Mouse (Mus musculus) thymus, postnatal 10 days (tissue): ENCODE measurements around the gene Gm45711.
"Not testable (repeated sequence)": the region's sequence is repeated elsewhere in the genome, so short reads cannot be mapped to it uniquely, and the experiment has no call there.

Source experiments
- DNase-seq, 2 experiments: peaks; one replicate each; pipeline ENCODE4 v3.0.0; 2021; ENCODE audit warnings: low spot score in 2 of 2

Gene Gm45711

DNA sequence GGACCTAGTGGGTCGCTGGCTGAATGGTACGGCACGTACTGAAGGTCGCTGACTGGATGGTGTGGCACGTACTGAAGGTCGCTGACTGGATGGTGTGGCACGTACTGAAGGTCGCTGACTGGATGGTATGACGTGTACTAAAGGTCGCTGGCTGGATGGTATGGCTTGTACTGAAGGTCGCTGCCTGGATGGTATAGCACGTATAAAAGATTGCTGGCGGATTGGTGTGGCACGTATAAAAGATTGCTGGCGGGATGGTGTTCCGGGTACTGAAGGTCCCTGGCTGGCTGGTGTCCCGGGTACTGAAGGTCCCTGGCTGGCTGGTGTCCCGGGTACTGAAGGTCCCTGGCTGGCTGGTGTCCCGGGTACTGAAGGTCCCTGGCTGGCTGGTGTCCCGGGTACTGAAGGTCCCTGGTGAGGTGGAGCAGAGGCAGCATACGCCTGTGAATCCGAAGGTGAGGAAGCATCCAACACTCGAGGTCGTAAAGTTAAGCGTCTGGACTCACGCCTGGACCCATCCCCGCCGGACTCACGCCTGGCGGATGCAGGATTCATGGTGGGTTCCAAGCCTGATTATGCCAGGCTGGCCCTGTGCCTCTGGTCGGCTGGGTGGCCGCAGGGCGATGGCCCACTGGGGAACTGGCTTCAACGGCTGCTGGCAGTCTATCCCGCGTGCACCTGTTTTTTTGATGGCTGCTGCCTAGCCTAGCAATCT, at the start of gene Gm45711, which contains the start of gene Cmtm1:
Gene Gm45711, minus strand, starts transcription at position 641 of the 715 bp plus-strand sequence.
Gene Cmtm1, minus strand, starts transcription at position 705 of the 715 bp plus-strand sequence.
- DNase-seq = not testable (repeated sequence)

DNA sequence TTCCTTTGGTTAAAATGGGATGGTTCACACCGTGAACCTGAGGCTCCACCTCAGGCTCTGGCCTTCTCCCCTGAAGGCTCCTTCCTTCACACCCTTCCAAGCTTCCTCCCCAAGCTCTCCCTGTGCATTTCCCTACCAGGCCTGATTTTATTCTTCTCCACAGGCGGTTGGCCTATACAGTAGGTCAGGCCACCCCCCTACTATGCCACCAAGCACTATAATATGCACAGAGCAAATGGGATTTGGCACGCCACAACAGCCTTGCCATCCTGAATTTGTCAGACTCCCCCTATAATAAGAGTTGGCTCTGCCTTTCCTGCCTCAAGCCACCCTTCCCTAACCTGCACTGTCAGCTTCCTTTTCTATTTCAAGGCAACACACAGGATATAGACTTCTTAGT, 48.8 kb upstream of the Gm45711 start:
- no peak for DNase-seq

DNA sequence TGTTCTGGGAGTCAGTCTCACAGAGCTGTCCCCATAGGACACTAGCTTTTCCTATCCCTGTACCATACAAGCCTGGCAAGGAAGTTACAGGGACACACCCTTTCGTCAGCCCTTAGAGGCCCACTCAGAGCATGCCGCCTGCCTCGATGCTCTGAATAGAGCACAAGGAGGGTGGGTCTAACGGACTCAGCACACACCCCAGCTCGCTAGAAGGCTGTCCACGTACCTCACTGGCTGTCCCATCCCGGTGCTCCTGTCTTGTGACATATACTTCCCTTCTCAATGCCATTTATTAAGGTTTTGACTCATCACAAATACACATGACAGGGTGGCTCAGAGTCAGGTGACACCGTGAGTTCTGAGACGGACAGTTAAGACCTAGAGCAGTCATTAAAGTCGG, 44.6 kb upstream of the Gm45711 start:
- DNase-seq = no peak

DNA sequence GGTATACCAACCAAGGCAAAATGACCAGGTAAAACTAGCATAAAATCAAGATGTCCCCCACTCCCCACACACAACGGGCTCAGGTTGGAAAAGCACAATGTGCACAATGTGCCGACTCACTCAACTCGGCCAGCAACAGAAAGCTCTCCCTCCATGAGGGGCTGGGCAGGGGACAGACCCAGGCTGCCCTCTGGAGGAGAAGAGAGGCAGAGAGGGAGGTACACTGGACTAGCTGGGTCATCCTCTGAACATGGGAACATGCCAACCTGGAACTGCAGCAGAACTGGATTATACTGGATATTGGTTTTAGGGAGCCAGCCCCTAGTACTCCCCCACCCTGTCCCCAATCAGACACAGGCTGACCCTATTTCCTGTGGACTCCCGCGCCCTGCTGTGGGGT, 43.3 kb upstream of the Gm45711 start:
- DNase-seq = no peak

DNA sequence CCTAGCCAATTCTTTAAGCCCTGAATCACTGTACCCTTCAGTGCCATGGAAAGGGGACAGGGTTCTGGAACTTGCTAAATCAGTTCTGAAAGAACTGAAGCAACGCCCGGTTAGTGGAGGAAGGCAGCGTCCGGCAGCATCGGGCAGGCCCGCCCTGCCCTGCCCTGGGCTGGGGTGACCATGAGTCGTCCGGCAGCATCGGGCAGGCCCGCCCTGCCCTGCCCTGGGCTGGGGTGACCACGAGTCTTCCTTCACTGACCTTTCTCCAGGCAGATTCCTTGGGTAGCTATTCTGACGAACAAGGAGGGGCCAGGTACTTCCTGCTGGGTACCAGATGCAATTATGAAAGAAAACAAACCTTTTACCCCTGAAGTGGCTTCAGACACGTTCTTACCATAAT, 40.2 kb upstream of the Gm45711 start:
- no peak for DNase-seq

DNA sequence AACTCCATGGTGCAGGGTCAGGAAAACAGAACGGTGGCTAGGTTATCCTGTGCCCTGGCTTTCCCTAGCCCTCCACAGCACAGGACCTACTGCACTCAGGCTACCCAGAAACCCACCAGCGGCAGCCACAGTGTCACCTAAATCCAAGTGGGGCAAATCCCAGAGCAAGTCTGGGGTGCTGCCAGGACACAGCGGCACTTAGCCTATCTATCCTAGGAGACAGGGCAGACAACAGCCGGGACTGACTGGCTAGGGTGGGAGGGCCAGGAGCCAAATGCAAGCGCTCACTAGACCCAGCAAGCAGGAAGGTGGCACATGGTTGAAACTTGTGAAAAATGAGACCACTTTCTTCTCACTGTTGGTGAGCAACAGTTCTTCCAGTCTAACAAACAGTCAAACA, 39.1 kb upstream of the Gm45711 start:
- DNase-seq = no peak

DNA sequence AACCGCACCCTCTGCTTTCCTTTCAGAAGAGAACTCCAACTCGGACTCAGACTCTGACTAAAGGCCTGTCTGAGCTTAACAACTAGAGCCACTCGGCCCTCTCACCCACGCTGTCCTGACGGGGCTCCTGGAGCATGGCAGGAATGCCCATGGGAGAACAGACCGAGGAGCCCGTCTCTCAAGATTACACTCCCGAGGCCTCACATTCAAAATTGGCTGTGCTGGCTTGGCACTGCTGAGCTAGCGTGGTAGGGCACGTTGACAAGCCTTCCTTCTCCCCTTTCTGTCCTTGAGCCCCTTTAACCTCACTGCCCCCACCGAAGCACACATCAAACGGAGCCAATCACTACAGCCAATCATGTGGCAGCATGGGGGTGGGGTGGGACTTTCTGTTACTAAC, 36.8 kb upstream of the Gm45711 start:
- DNase-seq = no peak

DNA sequence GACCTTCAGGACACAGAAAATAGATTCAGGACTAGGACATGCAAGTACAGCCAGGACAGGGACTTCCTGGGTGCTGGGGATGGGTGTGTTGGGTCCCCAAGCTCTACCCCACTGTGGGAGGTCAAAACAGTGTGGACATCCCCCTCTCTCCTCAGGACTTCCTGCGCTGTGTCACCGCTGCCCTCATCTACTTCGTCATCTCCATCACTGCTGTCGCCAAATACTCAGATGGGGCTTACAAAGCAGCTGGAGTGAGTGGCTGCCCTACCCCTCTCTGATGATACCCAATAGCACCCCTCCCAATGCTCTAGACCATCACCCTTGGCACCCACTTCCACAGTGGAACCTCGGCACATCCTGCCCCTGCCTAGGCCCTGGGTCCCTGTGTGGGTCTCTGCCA, 34.7 kb upstream of the Gm45711 start:
- no peak for DNase-seq

DNA sequence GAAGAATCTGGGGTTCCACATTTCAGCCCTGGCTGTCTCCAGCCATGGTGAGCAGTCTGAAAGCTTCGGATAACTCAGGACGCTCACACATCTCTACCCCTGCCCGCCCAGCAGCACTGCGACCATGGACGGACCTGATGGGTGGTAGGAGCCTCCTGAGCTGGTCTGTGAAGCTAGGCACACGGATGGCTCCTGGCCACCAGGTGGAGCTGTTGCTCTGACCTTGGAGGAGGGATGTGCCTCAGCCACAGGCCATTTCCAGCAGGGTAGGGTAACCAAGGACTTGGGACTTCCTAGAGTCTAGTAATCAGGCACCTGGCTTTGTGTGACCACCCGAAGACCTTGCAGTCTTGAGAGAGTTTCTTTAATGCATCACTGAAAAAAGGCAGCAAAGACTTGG, 34.1 kb upstream of the Gm45711 start:
- DNase-seq = peak; percentile 57 to 85

DNA sequence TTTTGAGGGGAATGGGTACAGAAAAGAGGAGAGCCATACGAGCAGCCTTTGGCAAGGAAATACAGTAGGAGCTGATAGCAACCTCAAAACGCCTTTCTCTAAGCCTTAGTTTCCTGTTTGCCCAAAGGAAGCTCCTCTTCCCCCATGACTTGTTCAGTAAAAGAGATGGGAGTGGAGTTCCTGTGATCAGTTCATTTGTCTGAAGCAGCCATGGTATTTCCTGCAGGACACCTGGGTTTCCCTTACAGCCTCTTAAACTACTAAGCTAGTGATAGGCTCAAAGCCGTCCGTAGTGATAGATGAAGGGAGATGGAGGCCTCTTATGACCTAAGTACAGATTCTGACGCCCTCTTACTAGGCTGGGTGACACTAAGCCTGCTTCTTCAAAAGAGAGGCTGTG, 32.5 kb upstream of the Gm45711 start:
- DNase-seq = no peak

DNA sequence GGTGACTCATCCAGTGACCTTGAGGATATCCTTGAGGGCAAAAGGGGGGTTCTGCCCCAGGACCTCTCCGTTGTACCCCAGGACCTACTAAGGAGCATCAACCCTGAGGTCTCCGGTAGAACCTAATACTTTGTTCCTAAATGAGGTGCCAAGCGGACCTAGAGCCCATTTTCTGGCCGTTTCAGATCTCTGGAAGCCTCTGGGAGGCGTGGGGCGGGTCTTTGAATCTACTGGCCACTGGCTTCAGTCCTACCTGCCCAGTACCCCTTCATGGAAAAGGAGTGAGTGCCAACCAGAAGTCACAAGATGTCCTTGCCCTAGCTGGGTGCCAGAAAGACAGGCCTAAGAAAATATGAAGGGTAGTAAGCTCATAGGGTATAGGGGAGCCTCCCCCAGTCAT, 31.8 kb upstream of the Gm45711 start:
- DNase-seq = no peak

DNA sequence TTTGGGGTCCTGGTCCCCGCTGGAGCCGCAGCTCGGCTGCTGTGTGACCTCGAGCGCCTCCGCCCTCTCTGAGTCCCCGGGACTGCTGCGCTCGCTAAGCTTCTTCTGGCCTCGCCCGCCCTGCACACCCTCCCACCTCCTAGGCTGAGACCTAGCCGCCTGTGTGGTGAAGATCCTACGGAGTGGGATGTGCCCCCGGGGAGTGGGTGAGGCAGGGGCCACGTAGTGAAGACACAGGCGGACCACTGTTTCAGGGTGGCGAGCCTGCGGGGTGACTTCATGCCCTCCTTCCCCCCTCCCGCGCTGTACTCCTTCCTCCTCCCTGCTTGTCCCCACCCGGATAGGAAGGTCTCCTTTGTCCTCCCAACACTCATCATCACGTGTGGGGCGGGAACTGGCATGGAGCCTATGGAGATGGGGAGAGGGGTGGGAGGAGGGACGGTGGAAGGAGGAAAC, 31.3 kb upstream of the Gm45711 start:
- no peak for DNase-seq

DNA sequence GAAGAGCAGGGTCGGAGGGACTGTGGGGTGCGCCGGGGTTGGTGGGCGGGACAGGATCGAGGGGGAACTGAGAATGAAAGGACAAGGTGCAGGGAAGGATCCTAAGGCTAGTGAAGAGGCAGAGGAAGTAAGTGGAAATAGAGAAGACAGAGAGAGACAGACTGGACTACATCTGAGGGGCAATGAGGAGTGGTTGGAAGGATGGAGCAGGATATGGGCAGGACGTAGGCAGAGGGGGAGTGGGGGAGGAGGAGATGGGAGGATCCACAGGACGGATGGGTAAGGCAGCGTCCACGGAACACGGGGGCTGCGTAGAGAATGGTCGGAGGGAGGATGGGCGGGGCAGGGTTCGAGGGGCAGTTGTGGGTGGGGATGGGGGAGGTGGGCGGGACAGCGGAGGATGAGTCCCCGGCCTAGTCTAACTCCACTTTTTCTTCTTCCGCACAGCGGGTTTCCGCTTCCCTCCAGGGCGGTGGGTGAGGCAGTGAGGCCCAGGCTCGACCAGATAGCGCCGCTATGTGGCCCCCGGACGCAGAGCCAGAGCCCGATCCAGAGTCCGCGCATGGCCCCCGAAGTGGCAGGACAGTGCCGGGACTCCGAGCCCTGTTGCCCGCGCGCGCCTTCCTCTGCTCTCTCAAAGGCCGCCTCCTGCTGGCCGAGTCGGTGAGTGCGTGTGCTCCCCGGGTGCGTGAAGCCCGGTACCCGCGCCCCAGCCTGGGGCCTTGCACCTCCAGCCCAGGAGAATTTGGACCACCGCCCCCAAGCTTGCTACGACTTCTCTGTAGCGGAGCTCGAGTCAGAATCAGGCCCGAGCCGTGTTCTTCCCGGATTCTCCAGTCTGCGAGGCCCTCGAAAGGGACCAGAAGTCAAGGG, 30.6 kb upstream of the Gm45711 start:
- peak; percentile 69 to 82 for DNase-seq

DNA sequence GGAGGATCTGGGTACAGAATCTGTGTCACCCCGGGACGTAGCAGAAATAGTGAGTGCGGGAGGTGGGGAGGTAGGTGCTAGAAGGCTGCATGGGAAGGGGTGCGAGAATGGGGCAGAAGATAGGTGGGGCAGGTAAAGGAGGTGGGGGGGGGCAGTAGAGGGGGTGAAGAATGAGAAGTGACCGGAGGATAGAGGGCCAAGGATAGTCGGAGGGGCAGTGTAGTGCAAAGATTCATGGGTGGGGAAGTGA, 30.0 kb upstream of the Gm45711 start:
- peak in 1 of 2 experiments; percentile 16 for DNase-seq

DNA sequence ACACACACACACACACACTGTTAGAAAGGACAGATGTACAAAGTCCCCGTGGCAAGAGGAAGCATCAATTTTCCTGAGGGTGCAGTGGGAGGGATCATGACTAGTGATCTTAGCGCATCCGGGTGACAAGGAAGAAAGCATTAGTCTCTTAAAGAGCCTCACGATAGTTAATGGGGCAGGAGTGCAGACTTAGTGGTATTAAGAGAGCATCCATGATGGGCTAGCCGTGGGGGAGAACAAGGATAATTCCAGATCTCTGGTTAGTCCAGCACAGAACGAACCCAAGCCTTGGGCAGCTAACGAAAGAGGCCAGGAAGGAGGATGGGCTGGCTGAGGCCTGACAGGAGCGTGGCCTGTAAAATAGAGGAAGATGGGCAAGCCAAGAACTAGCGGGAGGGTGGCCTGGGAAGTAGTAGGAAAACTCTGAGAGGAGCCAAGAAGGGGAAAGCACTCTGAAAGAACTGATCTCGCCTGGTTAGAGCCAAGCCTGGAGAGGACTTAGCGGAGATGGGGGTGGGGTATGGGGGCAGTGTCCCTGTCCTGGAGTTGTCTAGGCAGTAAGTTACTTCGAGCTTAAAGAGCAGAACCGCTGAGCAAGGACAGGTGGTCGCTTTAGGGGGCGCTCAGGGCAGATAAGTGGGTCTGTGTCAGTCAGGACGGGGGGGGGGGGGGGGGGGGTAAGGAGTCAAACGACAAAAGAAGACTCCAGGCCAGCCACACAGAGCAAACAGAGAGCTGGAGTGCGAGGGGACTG, 29.5 kb upstream of the Gm45711 start, which contains the start of gene Cmtm3:
Gene Cmtm3, plus strand, starts transcription at position 182 of the 754 bp plus-strand sequence.
- DNase-seq = no peak

DNA sequence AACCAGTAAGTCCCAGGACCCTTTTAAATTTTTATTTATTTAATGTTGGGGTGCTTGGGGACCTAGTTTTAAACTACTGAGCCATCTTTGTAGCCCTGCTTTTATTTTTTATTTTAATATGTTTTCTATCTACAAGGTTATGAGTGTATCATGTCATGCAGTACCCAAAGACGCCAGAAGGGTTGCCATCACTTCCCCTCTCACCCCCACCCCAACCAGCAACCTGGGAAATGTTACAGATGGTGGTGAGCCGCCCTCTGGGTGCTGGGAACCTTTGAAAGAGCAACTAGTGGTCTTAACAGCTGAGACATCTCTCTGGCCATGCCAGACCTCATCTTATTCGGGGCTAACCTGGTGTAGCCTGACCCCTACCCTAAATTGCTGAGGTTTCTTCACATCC, 28.0 kb upstream of the Gm45711 start:
- no peak for DNase-seq

DNA sequence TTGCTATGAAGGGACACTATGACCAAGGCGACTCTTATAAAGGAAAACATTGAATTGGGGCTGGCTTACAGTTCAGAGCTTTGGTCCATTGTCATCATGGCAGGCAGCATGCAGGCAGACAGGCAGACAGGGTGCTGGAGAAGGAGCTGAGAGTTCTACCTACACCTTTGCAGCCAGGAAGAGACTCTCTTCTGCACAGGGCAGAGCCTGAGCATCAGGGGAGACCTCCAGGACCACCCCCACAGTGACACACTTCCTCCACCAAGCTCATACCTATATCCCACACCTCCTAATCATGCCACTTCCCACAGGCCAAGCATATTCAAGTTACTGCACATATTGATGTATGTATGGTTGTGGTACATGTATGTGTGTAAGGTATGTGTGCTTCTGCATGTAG, 26.9 kb upstream of the Gm45711 start:
- DNase-seq = no peak

DNA sequence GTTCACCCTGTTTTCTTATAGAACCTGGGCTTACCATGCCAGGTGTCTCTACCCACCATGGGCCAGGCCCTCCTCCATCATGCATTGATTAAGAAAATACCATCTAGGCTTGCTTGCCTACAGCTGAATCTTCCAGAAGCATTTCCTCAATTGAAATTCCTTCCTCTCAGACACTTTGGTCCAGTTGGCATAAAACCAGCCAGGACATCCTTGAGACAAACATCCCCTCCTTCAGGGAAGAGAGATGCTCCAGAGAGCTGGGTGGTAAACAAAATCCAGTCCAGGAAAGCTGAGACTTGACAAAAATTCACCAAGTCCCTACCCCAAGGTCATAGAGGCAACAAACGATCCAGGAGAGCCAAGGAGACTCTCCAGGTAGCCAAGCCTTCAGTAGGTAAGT, 24.3 kb upstream of the Gm45711 start:
- no peak for DNase-seq

DNA sequence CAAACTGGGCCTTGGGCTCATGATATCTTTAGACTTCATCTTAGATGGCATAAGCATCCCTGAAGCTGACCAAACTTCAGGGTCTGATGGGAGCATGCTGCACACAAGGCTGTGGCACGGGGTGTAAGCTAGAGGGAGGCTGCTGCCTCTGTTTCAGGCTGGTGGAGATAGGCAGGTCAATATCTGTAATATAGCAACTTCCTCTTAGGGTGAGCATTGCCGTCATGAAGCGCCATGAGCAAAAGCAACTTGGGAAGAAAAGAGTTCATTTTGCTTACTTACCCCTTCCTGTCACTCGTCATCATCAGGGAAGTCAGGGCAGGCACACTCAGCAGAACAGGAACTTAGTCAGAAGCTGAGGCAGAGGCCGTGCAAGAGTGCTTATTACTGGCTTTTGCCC, 23.9 kb upstream of the Gm45711 start:
- no peak for DNase-seq

DNA sequence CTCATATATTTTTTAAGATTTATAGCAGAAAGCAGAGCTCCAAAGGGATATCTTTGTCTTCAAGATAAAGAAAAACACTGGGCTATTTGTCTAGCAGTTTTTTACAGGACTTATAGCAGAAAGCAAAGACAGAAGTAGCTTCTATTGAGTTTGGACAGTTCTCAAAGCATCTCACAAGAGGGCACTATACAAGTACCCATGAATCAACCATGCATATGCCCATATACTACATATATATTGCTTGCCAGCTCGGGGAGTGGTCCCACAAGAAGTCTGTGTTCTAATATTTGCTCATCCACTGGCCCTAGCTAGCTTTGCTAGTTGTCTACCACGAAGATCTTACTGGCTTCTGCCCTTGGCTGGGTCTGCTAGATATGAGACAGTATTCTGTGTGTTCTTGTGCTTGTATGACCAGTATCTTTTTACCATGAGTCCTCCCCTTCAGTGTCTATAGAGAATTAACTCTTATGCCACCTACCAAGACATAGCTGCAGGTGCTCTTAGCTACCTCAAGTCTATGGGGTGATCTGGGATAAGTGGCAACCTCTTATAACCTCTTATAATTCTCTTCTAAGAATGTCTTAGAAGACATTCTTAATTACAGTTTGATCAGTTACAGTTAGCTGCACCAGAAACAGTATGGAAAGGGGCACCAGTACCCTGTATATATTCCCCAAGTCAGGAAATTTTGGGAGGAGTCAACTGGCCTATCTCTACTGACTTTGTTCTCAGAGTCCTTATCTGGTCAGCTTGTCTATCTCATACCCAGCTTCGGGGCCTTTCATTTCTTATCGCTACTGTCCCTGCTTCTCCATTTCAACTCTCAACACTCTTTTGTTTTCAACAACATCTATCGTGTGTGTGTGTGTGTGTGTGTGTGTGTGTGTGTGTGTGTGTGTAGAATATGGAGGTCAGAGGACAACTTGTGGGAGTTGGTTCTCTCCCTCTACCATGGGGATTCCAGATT, 23.1 kb upstream of the Gm45711 start:
- no peak for DNase-seq

DNA sequence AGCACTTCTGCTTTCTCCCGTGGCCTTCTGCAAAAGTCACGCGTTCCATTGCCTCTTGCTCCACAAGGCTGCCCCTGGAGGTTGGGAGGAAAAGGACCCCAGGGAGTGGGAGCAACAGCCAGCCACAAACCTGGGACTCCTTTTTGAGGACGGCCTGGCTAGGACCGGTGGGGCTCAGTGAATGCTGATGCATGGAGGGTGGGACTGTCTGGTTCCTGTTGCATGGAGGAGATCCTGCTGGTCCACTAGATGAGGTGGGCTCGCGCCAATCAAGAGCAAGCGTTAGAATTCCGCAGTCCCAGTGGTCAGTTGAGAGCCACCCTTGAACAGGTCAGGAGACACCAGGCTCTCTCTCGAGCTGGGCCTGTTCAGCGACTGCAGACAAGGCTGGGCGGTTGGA, 12.0 kb upstream of the Gm45711 start, which contains the start of gene Cmtm2b:
Gene Cmtm2b, plus strand, starts transcription at position 301 of the 400 bp plus-strand sequence.
- DNase-seq = not testable (repeated sequence)
